Mouse (Mus musculus): ENCODE data around the gene Gtpbp4. TPM values are rescaled to one million over a fixed set of nuclear protein-coding genes. Genes with fewer than 3 reads are reported as not detected.

Gtpbp4 gene
- polyA plus RNA-seq, 1 experiment from 2014 or later, result 62.2 TPM

Small RNA genes lying within 50 kb of the gene (microRNA-seq; reads per million reads assigned to microRNA genes)
- gene Gm22750, result not detected

Other genes starting within 250 kb of the Gtpbp4 start
- gene Wdr37, start 124.2 kb downstream of the Gtpbp4 start, polyA plus RNA-seq (2015; fragmentation: Nextera tagmentation; extraction: Ambion mirVana), result 19.0 and 20.4 TPM in 2 replicates
- gene Idi1, start 110.6 kb downstream of the Gtpbp4 start, polyA plus RNA-seq (2015; fragmentation: Nextera tagmentation; extraction: Ambion mirVana), result 122 and 125 TPM in 2 replicates
- not detected in 2 replicates for gene Gm9745, start 47.9 kb downstream of the Gtpbp4 start, polyA plus RNA-seq (2015; fragmentation: Nextera tagmentation; extraction: Ambion mirVana)
- not detected in 2 replicates for gene Idi2, start 43.2 kb downstream of the Gtpbp4 start, polyA plus RNA-seq (2015; fragmentation: Nextera tagmentation; extraction: Ambion mirVana)
- gene Larp4b, start 97.8 kb upstream of the Gtpbp4 start, polyA plus RNA-seq (2015; fragmentation: Nextera tagmentation; extraction: Ambion mirVana), result 37.9 and 40.4 TPM in 2 replicates